Mouse (Mus musculus): Measurements from ENCODE around the gene Desi1. TPM values are rescaled to one million over a fixed set of nuclear protein-coding genes. Genes with fewer than 3 reads are reported as not detected.

Gene Desi1
- polyA plus RNA-seq, 1 experiment from 2014 or later = 15.0 TPM

- Histone ChIP-seq H3K4me1 (ENCODE audit: insufficient read depth) (peaks cover 26% of the 10 kb centered on the region), H3K9me3 (ENCODE audit: low read length) (no peaks in the 10 kb centered on the region), H3K4me3 (ENCODE audit: low read depth, low read length) (peak overlapping the region; percentile 93), H3K4me2 (ENCODE audit: low read depth, low read length) (peak overlapping the region; percentile 94), H3K27ac (ENCODE audit: low read depth) (peak overlapping the region; percentile 86), H3K9ac (replicated peaks) (peak overlapping the region; percentile 89), H3K36me3 (replicated peaks; ENCODE audit: insufficient read depth, low read length) (peaks cover 10% of the 10 kb centered on the region), H3K27me3 (ENCODE audit: insufficient read depth, low read length) (no peaks in the 10 kb centered on the region)
- no peak for DNase-seq
- no peak; the same call in 1 of the 2 replicates for ATAC-seq
- TF ChIP-seq EP300 (IDR thresholded peaks at IDR 0.05; ENCODE audit: low read depth) (no peak), CTCF (IDR thresholded peaks at IDR 0.05; ENCODE audit: low read depth) (peak; percentile 9; the same call in 1 of the 2 replicates)
- 1% methylated on average over 36 of the region's 39 CpGs for WGBS (ENCODE audit: insufficient replicate concordance)
Measured at GRCm38 (mm10) chr15:82015392-82016100, 18.1 kb downstream of the Desi1 start.

DNA sequence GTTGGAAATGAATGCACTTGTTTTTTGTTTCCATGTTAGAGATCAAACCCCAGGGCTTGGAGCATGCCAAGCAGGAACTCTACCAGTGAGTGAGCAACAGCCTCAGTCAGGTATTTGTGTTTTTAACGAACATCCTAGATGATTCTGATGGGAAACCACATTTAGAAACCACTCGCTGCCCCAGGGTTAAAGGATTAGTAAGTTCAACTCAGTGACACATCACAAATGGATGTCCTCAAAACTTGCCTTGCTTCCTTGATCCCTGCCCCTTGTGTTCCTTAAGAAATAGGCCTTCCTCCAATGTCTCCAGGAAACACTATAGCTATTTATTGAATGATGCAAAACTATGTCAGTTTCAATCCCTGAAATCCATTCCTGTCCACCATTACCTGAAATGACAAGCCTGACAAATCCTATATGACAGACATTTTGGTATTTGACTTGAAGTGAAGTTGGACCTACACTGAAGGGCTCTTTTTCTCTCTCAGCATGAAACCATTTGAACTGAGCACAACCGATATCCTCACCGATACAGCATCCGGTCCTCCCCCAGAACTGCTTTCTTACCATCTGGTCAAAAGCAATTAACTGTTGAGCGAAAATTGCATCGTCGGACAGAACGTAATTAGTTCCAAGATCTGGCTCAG is 18.8 kb downstream of the Desi1 start:
- Histone ChIP-seq H3K4me3 (ENCODE audit: low read depth, low read length) (peak overlapping the region; percentile 93), H3K27me3 (ENCODE audit: insufficient read depth, low read length) (no peaks in the 10 kb centered on the region), H3K9me3 (ENCODE audit: low read length) (no peaks in the 10 kb centered on the region), H3K9ac (replicated peaks) (peak overlapping the region; percentile 89), H3K27ac (ENCODE audit: low read depth) (peak overlapping the region; percentile 86), H3K36me3 (replicated peaks; ENCODE audit: insufficient read depth, low read length) (peaks cover 10% of the 10 kb centered on the region), H3K4me2 (ENCODE audit: low read depth, low read length) (peak overlapping the region; percentile 94), H3K4me1 (ENCODE audit: insufficient read depth) (peaks cover 26% of the 10 kb centered on the region)
- WGBS (ENCODE audit: insufficient replicate concordance) = 21% methylated on average over 9 of the region's 9 CpGs
- TF ChIP-seq CTCF (IDR thresholded peaks at IDR 0.05; ENCODE audit: low read depth) (no peak), EP300 (IDR thresholded peaks at IDR 0.05; ENCODE audit: low read depth) (no peak)
- DNase-seq (no peak), ATAC-seq (no peak)

- 79% methylated on average over 6 of the region's 6 CpGs for WGBS (ENCODE audit: insufficient replicate concordance)
- H3K27me3 ChIP-seq (ENCODE audit: insufficient read depth, low read length) = no peaks in the 10 kb centered on the region
Measured at GRCm38 (mm10) chr15:82011947-82012346, 21.7 kb downstream of the Desi1 start.

GRCm38 (mm10) chr15:82004257-82004656 is 29.4 kb downstream of the Desi1 start:
- 0 out of 2 replicates have a peak overlapping the region, but pooled peaks have one; percentile 16 for H3K27ac ChIP-seq (ENCODE audit: low read depth)
- ATAC-seq (peak; percentile 29), DNase-seq (no peak)
- H3K4me3 ChIP-seq (ENCODE audit: low read depth, low read length) = no peak overlapping the region
- no peaks in the 10 kb centered on the region for H3K27me3 ChIP-seq (ENCODE audit: insufficient read depth, low read length)
- H3K9me3 ChIP-seq (ENCODE audit: low read length) = no peaks in the 10 kb centered on the region
- whole genome bisulfite sequencing (ENCODE audit: insufficient replicate concordance) = 52% methylated on average over 8 of the region's 8 CpGs
- no peak overlapping the region for H3K9ac ChIP-seq (replicated peaks)
- no peak for TF ChIP-seq CTCF (IDR thresholded peaks at IDR 0.05; ENCODE audit: low read depth)
- TF ChIP-seq EP300 (IDR thresholded peaks at IDR 0.05; ENCODE audit: low read depth) = no peak
- no peak overlapping the region for H3K4me2 ChIP-seq (ENCODE audit: low read depth, low read length)
- H3K4me1 ChIP-seq (ENCODE audit: insufficient read depth) = peaks cover 17% of the 10 kb centered on the region; the same call in 1 of the 2 replicates
- H3K36me3 ChIP-seq (replicated peaks; ENCODE audit: insufficient read depth, low read length) = peaks cover 21% of the 10 kb centered on the region

More at GRCm38 (mm10) chr15:82011947-82012346, 21.7 kb downstream of the Desi1 start:
- H3K9ac ChIP-seq (replicated peaks) = no peak overlapping the region
- H3K36me3 ChIP-seq (replicated peaks; ENCODE audit: insufficient read depth, low read length) = no peaks in the 10 kb centered on the region; the same call in none of the 2 replicates
- peaks cover 22% of the 10 kb centered on the region for H3K4me1 ChIP-seq (ENCODE audit: insufficient read depth)
- no peak for ATAC-seq
- DNase-seq = no peak
- no peak overlapping the region for H3K4me2 ChIP-seq (ENCODE audit: low read depth, low read length)
- no peaks in the 10 kb centered on the region for H3K9me3 ChIP-seq (ENCODE audit: low read length)
- H3K4me3 ChIP-seq (ENCODE audit: low read depth, low read length) = no peak overlapping the region
- H3K27ac ChIP-seq (ENCODE audit: low read depth) = no peak overlapping the region
- no peak for TF ChIP-seq CTCF (IDR thresholded peaks at IDR 0.05; ENCODE audit: low read depth)
- no peak for TF ChIP-seq EP300 (IDR thresholded peaks at IDR 0.05; ENCODE audit: low read depth)

DNA sequence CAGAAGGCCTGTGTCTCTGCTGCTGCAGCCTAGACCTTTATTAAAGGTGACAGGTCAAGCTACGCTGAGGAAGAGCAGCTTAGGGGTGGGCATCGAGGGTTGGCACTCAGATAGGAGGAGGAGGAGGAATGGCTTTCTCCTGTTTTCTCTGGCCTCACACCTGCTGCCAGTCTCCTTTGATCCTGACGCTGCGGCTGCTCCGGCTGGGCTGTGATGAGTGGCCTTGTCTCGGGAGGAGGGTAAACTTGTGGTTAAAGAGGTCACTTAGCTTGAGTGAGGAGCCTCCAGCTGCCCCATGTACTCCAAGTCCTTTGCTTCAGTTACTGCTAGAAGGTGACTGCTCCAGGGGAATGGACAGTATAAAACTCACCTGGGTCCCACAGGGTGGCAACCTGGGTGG is 39.7 kb downstream of the Desi1 start:
- 84% methylated on average over 6 of the region's 6 CpGs for WGBS (ENCODE audit: insufficient replicate concordance)
- ATAC-seq = no peak
- H3K36me3 ChIP-seq (replicated peaks; ENCODE audit: insufficient read depth, low read length) = peaks cover 47% of the 10 kb centered on the region

GRCm38 (mm10) chr15:81990549-81990948 is 43.1 kb downstream of the Desi1 start:
- peak overlapping the region; percentile 49; the same call in 1 of the 2 replicates for H3K9ac ChIP-seq (replicated peaks)
- TF ChIP-seq CTCF (IDR thresholded peaks at IDR 0.05; ENCODE audit: low read depth) (no peak), EP300 (IDR thresholded peaks at IDR 0.05; ENCODE audit: low read depth) (peak; percentile 62; the same call in 1 of the 2 replicates)
- WGBS (ENCODE audit: insufficient replicate concordance) = 31% methylated on average over 7 of the region's 7 CpGs
- peaks cover 17% of the 10 kb centered on the region for H3K4me1 ChIP-seq (ENCODE audit: insufficient read depth)
- no peaks in the 10 kb centered on the region for H3K9me3 ChIP-seq (ENCODE audit: low read length)
- H3K27ac ChIP-seq (ENCODE audit: low read depth) = peak overlapping the region; percentile 35; the same call in 1 of the 2 replicates
- H3K4me2 ChIP-seq (ENCODE audit: low read depth, low read length) = peak overlapping the region; percentile 59
- peaks cover 18% of the 10 kb centered on the region for H3K36me3 ChIP-seq (replicated peaks; ENCODE audit: insufficient read depth, low read length)
- H3K27me3 ChIP-seq (ENCODE audit: insufficient read depth, low read length) = no peaks in the 10 kb centered on the region
- DNase-seq = peak; percentile 71
- ATAC-seq = peak; percentile 91
- peak overlapping the region; percentile 13 for H3K4me3 ChIP-seq (ENCODE audit: low read depth, low read length)

More for the DNA sequence above, 39.7 kb downstream of the Desi1 start:
- no peaks in the 10 kb centered on the region for H3K9me3 ChIP-seq (ENCODE audit: low read length)
- H3K27ac ChIP-seq (ENCODE audit: low read depth) = no peak overlapping the region
- no peak overlapping the region for H3K9ac ChIP-seq (replicated peaks)
- TF ChIP-seq EP300 (IDR thresholded peaks at IDR 0.05; ENCODE audit: low read depth) (no peak), CTCF (IDR thresholded peaks at IDR 0.05; ENCODE audit: low read depth) (no peak)
- peaks cover 15% of the 10 kb centered on the region for H3K4me1 ChIP-seq (ENCODE audit: insufficient read depth)
- H3K4me3 ChIP-seq (ENCODE audit: low read depth, low read length) = no peak overlapping the region
- H3K4me2 ChIP-seq (ENCODE audit: low read depth, low read length) = no peak overlapping the region
- no peak for DNase-seq
- no peaks in the 10 kb centered on the region for H3K27me3 ChIP-seq (ENCODE audit: insufficient read depth, low read length)
